Mouse (Mus musculus) megakaryocyte-erythroid progenitor cell, adult 5 weeks (primary cell): ENCODE results near the gene Capn12. TPM values are rescaled to one million over a fixed set of nuclear protein-coding genes. Genes with fewer than 3 reads are reported as not detected.

Experiments used
- polyA plus RNA-seq: library from polyadenylated mRNA; stranded (reverse); fragments of >175 nt; gene quantifications from 2 replicates; pipeline ENCODE4 v1.2.3, GENCODE M21; 2012

Capn12 gene
- polyA plus RNA-seq = not detected in 2 replicates

DNA sequence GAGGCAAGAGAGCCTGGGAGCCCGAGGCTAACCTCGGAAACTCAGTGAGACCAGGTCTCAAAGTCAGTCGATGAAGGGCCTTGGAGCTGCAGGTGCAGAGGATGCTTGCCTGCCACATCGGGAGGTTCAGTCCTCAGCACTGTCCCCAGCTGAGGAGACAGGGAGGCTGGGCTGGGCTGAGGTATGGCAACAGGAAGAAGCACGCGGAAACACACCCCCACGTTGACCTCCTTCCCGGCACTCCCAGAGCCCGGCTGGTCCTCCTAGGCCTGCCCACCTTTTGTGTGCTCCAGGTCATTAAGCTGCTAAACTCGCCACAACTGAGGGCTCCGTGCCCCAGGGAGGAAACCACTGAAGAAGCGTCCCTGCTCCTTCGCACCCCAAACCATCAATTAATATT is at the start of gene Capn12:
Gene Capn12, plus strand, starts transcription at position 224 of the 400 bp plus-strand sequence.

DNA sequence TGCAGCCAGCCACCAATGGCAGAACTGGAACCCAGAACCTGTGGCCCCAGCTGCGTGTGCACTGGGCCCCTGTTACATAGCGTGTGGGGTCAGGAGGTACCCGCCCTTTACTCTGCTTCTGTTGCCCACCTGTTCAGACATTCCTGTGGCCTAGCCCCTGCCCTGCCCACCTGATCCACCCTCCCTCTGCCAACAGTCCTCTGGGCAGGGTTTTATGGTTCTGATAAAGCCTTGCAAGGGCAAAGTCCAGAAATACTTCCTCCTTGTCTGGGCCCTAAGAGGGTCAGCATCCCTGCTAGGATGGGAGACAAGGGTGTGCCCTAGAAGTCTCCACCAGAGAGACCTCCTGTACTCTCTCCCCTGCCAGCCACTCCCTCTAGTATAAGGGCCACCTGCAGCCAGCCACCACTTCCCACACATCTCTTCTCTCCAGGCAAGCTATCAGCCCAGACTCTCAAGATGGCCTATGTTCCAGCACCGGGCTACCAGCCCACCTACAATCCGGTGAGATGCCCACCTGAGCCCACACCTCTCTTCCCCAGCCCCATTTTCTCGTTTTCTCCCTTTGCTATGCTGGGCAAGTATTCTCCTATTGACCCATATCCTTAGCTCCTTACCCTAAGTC is 47.4 kb upstream of the Capn12 start, which contains the start of gene Lgals4:
Gene Lgals4, plus strand, starts transcription at position 132 of the 625 bp plus-strand sequence.

DNA sequence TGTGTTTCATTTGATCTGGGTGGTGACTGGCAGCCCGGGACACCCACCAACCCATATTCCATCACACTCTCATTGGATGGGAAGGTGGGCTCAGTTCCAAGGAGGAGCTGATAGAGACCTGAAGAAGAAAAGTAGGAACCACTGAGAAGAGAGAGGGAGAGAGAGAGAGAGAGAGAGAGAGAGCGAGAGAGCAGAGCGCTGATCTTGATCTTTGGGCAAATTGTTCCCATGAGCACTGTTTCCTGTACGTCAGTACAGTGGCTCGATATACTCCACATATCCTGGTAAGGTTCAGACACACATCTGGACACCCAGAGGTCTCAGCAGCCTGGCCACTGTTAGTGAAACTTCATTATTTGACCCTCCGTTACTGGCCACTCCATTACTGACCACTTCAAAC is 17.7 kb upstream of the Capn12 start, which contains the start of gene Lgals7:
Gene Lgals7, plus strand, starts transcription at position 314 of the 400 bp plus-strand sequence.

Other genes starting within 250 kb of the Capn12 start
- 0.17 and 0.21 TPM in 2 replicates for gene Fbxo27, start 188.6 kb upstream of the Capn12 start, polyA plus RNA-seq
- gene Fbxo17, start 164.6 kb upstream of the Capn12 start, polyA plus RNA-seq = 1.5 and 2.0 TPM in 2 replicates
- 279 and 329 TPM in 2 replicates for gene Mrps12, start 139.6 kb upstream of the Capn12 start, polyA plus RNA-seq
- gene Sars2, start 139.4 kb upstream of the Capn12 start, polyA plus RNA-seq = 46.8 and 59.0 TPM in 2 replicates
- not detected in 2 replicates for gene Ccer2, start 125.2 kb upstream of the Capn12 start, polyA plus RNA-seq
- gene Sirt2, start 114.7 kb upstream of the Capn12 start, polyA plus RNA-seq = 169 and 196 TPM in 2 replicates
- 199 and 221 TPM in 2 replicates for gene Nfkbib, start 113.9 kb upstream of the Capn12 start, polyA plus RNA-seq
- gene Rinl, start 92.5 kb upstream of the Capn12 start, polyA plus RNA-seq = 81.2 and 117 TPM in 2 replicates
- 401 and 425 TPM in 2 replicates for gene Hnrnpl, start 72.9 kb upstream of the Capn12 start, polyA plus RNA-seq
- gene Ech1, start 56.2 kb upstream of the Capn12 start, polyA plus RNA-seq = 29.7 and 33.0 TPM in 2 replicates
- gene Lgals4, start 47.6 kb upstream of the Capn12 start, polyA plus RNA-seq = 1.2 and 3.4 TPM in 2 replicates
- 0.29 and 0.53 TPM in 2 replicates for gene Lgals7, start 17.6 kb upstream of the Capn12 start, polyA plus RNA-seq
- gene Actn4, start 80.9 kb downstream of the Capn12 start, polyA plus RNA-seq = 339 and 350 TPM in 2 replicates
- gene Eif3k, start 100.4 kb downstream of the Capn12 start, polyA plus RNA-seq = 182 and 191 TPM in 2 replicates
- 292 and 327 TPM in 2 replicates for gene Map4k1, start 100.6 kb downstream of the Capn12 start, polyA plus RNA-seq
- gene Ryr1, start 243.8 kb downstream of the Capn12 start, polyA plus RNA-seq = 0.24 and 0.67 TPM in 2 replicates